Mouse (Mus musculus) frontal cortex, adult 2 months (tissue): ENCODE measurements around the gene Sncb. TPM values are rescaled to one million over a fixed set of nuclear protein-coding genes. Genes with fewer than 3 reads are reported as not detected.
"Not testable (repeated sequence)": the region's sequence is repeated elsewhere in the genome, so short reads cannot be mapped to it uniquely, and the experiment has no call there.

Experiments used
- DNase-seq, 2 experiments: peaks; one replicate each; pipeline ENCODE4 v3.0.0; 2022; ENCODE audit warnings: low spot score in 1 of 2; ENCODE audit errors: extremely low spot score in 1 of 2
- polyA plus RNA-seq: library from polyadenylated mRNA; depleted of rRNA; stranded (reverse); fragments of >200 nt; gene quantifications from 2 replicates; pipeline ENCODE4 v1.2.3, GENCODE M21; 2012; rRNA removed

The Sncb gene
- polyA plus RNA-seq: 560 and 602 TPM in 2 replicates

GRCm38 (mm10) chr13:54766192-54766768 lies at the start of gene Sncb:
Gene Sncb, minus strand, starts transcription at chr13:54766595.
- DNase-seq: peak in 1 of 2 experiments; percentile 90

- DNase-seq: no peak
Measured at GRCm38 (mm10) chr13:54813381-54813780, 47.0 kb upstream of the Sncb start.

- peak in 1 of 2 experiments; percentile 60 for DNase-seq
Measured at GRCm38 (mm10) chr13:54811476-54811875, 45.1 kb upstream of the Sncb start.

- DNase-seq: peak in 1 of 2 experiments; percentile 51
Measured at GRCm38 (mm10) chr13:54808067-54808466, 41.7 kb upstream of the Sncb start.

- no peak for DNase-seq
Measured at GRCm38 (mm10) chr13:54806434-54806976, 40.1 kb upstream of the Sncb start.

- peak in 1 of 2 experiments; percentile 76 for DNase-seq
Measured at GRCm38 (mm10) chr13:54805134-54805838, 38.9 kb upstream of the Sncb start.

GRCm38 (mm10) chr13:54803010-54803409 lies 36.6 kb upstream of the Sncb start:
- DNase-seq: no peak

GRCm38 (mm10) chr13:54800206-54800605 lies 33.8 kb upstream of the Sncb start:
- no peak for DNase-seq

GRCm38 (mm10) chr13:54799701-54800100 lies 33.3 kb upstream of the Sncb start:
- peak in 1 of 2 experiments; percentile 92 for DNase-seq

GRCm38 (mm10) chr13:54798740-54799139 lies 32.3 kb upstream of the Sncb start:
- peak; percentile 69 to 85 for DNase-seq

GRCm38 (mm10) chr13:54797861-54798643 lies 31.7 kb upstream of the Sncb start:
- peak in 1 of 2 experiments; percentile 75 for DNase-seq

GRCm38 (mm10) chr13:54797356-54797755 lies 31.0 kb upstream of the Sncb start:
- DNase-seq: peak in 1 of 2 experiments; percentile 81

GRCm38 (mm10) chr13:54794843-54795242 lies 28.4 kb upstream of the Sncb start:
- DNase-seq: no peak

GRCm38 (mm10) chr13:54794002-54794577 lies 27.7 kb upstream of the Sncb start:
- peak in 1 of 2 experiments; percentile 56 for DNase-seq

- no peak for DNase-seq
Measured at GRCm38 (mm10) chr13:54792259-54793230, 26.1 kb upstream of the Sncb start.

- DNase-seq: peak in 1 of 2 experiments; percentile 66
Measured at GRCm38 (mm10) chr13:54789561-54790397, 23.4 kb upstream of the Sncb start.

- peak; percentile 92 to 96 for DNase-seq
Measured at GRCm38 (mm10) chr13:54788740-54789560, 22.6 kb upstream of the Sncb start, which contains the start of gene Tspan17. Gene Tspan17, plus strand, starts transcription at chr13:54789377.

GRCm38 (mm10) chr13:54787591-54787990 lies 21.2 kb upstream of the Sncb start:
- DNase-seq: not testable (repeated sequence)
